Mouse (Mus musculus) CH12.LX (cell line): Measurements from ENCODE around the gene Mis18a.

Experiments
- CTCF ChIP-seq, 2 experiments: IDR thresholded peaks in 1 of 2; conservative IDR thresholded peaks in 1 of 2; 2 replicates each; pipeline ENCODE4 v1.5.1; 2011 to 2012; ENCODE audit warnings: low read depth in 2 of 2, low read length in 2 of 2, improper control_type of control experiment in 1 of 2, inconsistent platforms in 1 of 2, mild to moderate bottlenecking in 1 of 2, moderate library complexity in 1 of 2
- ELF1 ChIP-seq: IDR thresholded peaks from 2 replicates; pipeline ENCODE4 v1.6.1; 2014; ENCODE audit warnings: low read depth, mild to moderate bottlenecking, inconsistent platforms, low read length, improper control_type of control experiment
- ETS1 ChIP-seq: conservative IDR thresholded peaks from 2 replicates; pipeline ENCODE4 v1.6.1; 2012; ENCODE audit warnings: low read depth, mild to moderate bottlenecking, inconsistent platforms, low read length, improper control_type of control experiment, moderate library complexity
- MXI1 ChIP-seq: IDR thresholded peaks from 2 replicates; pipeline ENCODE4 v1.6.1; 2011; ENCODE audit warnings: mild to moderate bottlenecking, low read depth, low read length, improper control_type of control experiment
- PAX5 ChIP-seq: IDR thresholded peaks from 2 replicates; pipeline ENCODE4 v1.6.1; 2012; ENCODE audit warnings: low read length, inconsistent platforms, mixed read lengths

- TF ChIP-seq PAX5 (no peak), CTCF (conservative IDR thresholded peaks at IDR 0.05 in 1 of 2, IDR thresholded peaks at IDR 0.05 in 1 of 2; ENCODE audit: low read depth in 2 of 2, low read length in 2 of 2) (no peak), ELF1 (no peak), ETS1 (no peak), MXI1 (no peak)
These were observed 39.8 kb upstream of the Mis18a start for GRCm38 (mm10) chr16:90766919-90767454.
